Mouse (Mus musculus): ENCODE measurements around the gene Rcan2. TPM values are rescaled to one million over a fixed set of nuclear protein-coding genes. Genes with fewer than 3 reads are reported as not detected.
A peak's percentile ranks its signal among the peaks of the same experiment; 100 is the strongest.

Rcan2 gene
- polyA plus RNA-seq, 1 experiment = not detected

DNA sequence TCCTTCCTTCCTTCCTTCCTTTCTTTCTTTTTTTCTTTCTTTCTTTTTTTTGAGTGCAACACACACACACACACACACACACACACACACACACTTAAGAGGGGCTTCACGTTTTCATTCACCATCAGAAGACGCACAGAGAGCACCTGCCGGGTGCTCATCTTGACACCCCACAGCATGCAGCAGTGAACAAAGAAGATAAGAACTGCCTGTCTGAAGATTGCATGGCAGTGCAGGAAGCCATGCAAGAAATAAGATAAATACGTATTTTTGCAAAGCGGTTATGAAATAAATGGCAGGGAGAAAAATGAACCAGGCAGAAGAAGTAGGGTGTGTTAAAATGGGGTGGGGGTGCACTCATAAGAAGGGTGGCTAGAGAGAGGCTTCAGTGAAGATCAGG lies 116.0 kb downstream of the Rcan2 start:
- WGBS = 63% methylated on average over 5 of the region's 5 CpGs
- Histone ChIP-seq H3K4me3 (ENCODE audit: insufficient read depth, low read depth, low read length) (no peak overlapping the region), H3K4me1 (ENCODE audit: control insufficient read depth, insufficient read depth, low read length) (no peaks in the 10 kb centered on the region), H3K27ac (ENCODE audit: insufficient read depth, low read depth, low read length) (no peak overlapping the region)
- TF ChIP-seq POLR2A (IDR thresholded peaks at IDR 0.05; ENCODE audit: insufficient read depth, low read depth, low read length) (no peak), CTCF (IDR thresholded peaks at IDR 0.05; ENCODE audit: insufficient read depth, low read depth, low read length) (no peak)

DNA sequence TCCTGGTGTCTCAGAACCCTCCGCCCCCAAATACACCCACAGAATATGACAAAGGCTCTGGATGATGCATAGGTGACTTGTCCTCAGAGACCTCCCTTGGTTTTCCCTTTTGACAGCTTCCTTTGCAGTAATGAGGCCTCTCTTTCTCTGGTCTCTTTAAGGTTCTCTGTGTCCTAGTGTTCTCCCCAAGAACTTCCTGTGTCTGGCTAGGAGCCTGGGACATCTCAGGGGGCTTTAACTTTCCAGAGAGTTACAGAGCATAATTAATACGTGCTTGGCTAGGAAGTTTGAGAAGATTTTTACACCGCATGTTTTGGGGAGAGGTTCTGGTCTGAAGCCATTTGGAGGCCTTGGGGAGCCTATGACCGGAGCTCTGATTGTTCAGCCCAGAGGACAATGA lies 128.7 kb downstream of the Rcan2 start:
- no peak overlapping the region for H3K27ac ChIP-seq (ENCODE audit: insufficient read depth, low read depth, low read length)
- H3K4me1 ChIP-seq (ENCODE audit: control insufficient read depth, insufficient read depth, low read length) = peaks cover 3% of the 10 kb centered on the region; the same call in 1 of the 2 replicates
- TF ChIP-seq CTCF (IDR thresholded peaks at IDR 0.05; ENCODE audit: insufficient read depth, low read depth, low read length) (no peak), POLR2A (IDR thresholded peaks at IDR 0.05; ENCODE audit: insufficient read depth, low read depth, low read length) (no peak)
- H3K4me3 ChIP-seq (ENCODE audit: insufficient read depth, low read depth, low read length) = no peak overlapping the region
- 87% methylated on average over 4 of the region's 4 CpGs for WGBS

DNA sequence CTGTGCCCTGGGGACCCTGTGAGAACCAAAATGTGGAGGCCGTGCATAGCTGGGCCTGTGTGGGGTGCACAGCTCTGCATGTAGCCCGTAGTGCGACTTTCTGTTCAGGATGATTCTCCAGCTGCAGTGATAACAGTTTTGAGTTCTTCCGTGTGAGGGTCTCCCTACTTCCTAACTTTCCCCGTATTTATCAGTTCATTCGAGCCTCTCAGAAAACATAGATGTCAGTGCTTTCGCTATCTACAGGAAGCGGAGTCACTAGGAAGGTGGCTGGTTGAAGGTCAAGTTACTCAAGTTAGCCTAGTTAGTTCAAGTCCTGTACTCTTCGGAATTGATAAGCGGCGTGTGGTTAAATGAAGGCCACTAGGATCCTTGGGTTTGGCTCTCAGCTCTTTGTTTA lies 130.6 kb downstream of the Rcan2 start:
- H3K4me1 ChIP-seq (ENCODE audit: control insufficient read depth, insufficient read depth, low read length) = peaks cover 3% of the 10 kb centered on the region; the same call in 1 of the 2 replicates
- TF ChIP-seq CTCF (IDR thresholded peaks at IDR 0.05; ENCODE audit: insufficient read depth, low read depth, low read length) = no peak
- no peak for TF ChIP-seq POLR2A (IDR thresholded peaks at IDR 0.05; ENCODE audit: insufficient read depth, low read depth, low read length)
- H3K4me3 ChIP-seq (ENCODE audit: insufficient read depth, low read depth, low read length) = no peak overlapping the region
- WGBS = 97% methylated on average over 11 of the region's 11 CpGs
- H3K27ac ChIP-seq (ENCODE audit: insufficient read depth, low read depth, low read length) = no peak overlapping the region

- WGBS = 52% methylated on average over 9 of the region's 9 CpGs
- Histone ChIP-seq H3K4me3 (ENCODE audit: insufficient read depth, low read depth, low read length) (no peak overlapping the region), H3K4me1 (ENCODE audit: control insufficient read depth, insufficient read depth, low read length) (peaks cover 3% of the 10 kb centered on the region; the same call in 1 of the 2 replicates), H3K27ac (ENCODE audit: insufficient read depth, low read depth, low read length) (no peak overlapping the region)
- no peak for TF ChIP-seq CTCF (IDR thresholded peaks at IDR 0.05; ENCODE audit: insufficient read depth, low read depth, low read length)
- TF ChIP-seq POLR2A (IDR thresholded peaks at IDR 0.05; ENCODE audit: insufficient read depth, low read depth, low read length) = no peak
Measured at GRCm38 (mm10) chr17:43934056-43934455, 132.9 kb downstream of the Rcan2 start.

DNA sequence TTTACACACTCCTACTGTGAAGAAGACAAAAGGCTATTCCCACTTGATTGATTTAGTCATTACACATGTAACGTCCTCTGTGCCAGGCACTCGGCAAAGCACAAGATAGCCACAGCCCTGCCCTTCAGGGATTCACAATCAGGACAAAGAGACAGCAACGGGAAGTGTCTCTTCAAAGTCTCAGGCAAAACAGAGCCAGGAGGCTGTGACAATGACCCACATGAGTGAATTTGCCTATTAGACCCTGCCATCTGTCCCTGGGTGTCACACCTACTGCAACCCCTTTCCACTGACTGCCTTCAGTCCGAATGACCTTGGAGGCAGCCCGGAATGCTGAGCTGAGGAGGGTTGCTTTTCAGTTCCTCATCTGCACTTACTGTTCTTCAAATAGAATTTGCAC lies 151.1 kb downstream of the Rcan2 start:
- TF ChIP-seq CTCF (IDR thresholded peaks at IDR 0.05; ENCODE audit: insufficient read depth, low read depth, low read length) (no peak), POLR2A (IDR thresholded peaks at IDR 0.05; ENCODE audit: insufficient read depth, low read depth, low read length) (no peak)

DNA sequence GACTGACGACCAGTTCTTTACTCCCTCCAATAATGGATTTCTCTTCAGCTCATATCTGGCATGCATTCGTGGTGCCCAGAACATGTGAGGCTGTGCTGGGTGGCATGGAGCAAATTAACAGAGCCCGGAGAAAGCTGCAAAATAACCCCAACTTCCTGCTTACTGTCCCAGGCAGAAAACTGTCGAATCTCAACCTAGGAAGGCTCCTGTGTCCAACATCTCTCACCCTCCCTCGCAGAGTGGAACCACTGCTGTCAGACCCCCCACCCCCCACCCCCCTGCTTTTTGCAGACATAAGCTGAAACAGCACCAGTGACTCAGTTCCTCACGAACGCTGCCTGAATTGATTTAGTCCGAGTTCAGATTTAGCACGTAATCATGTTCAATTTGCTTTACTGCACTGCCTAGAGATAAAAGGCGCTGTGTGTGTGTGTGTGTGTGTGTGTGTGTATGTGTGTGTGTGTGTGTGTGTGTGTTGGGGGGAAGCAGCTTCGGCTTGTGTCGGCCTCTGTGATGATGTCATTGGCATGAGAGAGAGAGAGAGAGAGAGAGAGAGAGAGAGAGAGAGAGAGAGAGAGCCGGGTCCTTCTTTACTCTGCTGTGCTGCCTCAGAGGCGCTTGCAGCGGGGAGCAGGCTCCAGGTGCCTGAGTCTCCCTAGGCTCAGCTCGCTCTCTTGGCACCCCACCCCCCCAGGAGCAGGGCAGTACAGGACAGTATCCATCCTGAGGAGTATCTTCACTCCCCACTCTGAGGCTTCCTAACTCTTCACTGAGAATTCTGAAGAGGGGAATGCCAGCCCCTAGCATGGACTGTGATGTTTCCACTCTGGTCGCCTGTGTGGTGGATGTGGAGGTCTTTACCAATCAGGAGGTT lies 151.7 kb downstream of the Rcan2 start:
- Histone ChIP-seq H3K4me3 (ENCODE audit: insufficient read depth, low read depth, low read length) (peak overlapping the region; percentile 65), H3K4me1 (ENCODE audit: control insufficient read depth, insufficient read depth, low read length) (peaks cover 9% of the 10 kb centered on the region), H3K27ac (ENCODE audit: insufficient read depth, low read depth, low read length) (peak overlapping the region; percentile 97)
- 4% methylated on average over 16 of the region's 17 CpGs for WGBS
- TF ChIP-seq CTCF (IDR thresholded peaks at IDR 0.05; ENCODE audit: insufficient read depth, low read depth, low read length) (no peak), POLR2A (IDR thresholded peaks at IDR 0.05; ENCODE audit: insufficient read depth, low read depth, low read length) (no peak; the same call in 1 of the 2 replicates)

More for the DNA sequence above, 151.1 kb downstream of the Rcan2 start:
- H3K4me1 ChIP-seq (ENCODE audit: control insufficient read depth, insufficient read depth, low read length) = peaks cover 9% of the 10 kb centered on the region
- peak overlapping the region; percentile 58 for H3K27ac ChIP-seq (ENCODE audit: insufficient read depth, low read depth, low read length)
- H3K4me3 ChIP-seq (ENCODE audit: insufficient read depth, low read depth, low read length) = no peak overlapping the region
- 16% methylated on average over 5 of the region's 5 CpGs for WGBS

DNA sequence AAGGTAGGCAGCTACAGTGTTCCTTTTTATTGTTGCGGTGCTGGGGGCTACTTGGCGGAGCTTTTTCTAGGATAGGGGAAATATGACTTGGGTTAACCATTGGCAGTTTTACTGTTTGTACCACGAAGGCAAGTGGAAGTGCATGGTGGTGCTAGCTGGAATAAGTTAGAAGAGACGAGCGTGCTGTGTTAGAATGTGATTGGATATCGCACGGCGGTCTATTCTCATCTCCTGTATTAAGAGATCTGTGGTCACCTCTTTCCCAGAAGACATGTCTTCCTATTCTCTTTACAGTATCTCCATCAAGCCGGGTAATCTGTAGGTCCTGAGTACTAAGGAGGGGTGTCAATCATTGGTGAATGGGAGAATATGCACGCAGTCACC lies 152.4 kb downstream of the Rcan2 start:
- WGBS = 40% methylated on average over 10 of the region's 10 CpGs
- peaks cover 9% of the 10 kb centered on the region for H3K4me1 ChIP-seq (ENCODE audit: control insufficient read depth, insufficient read depth, low read length)
- no peak for TF ChIP-seq CTCF (IDR thresholded peaks at IDR 0.05; ENCODE audit: insufficient read depth, low read depth, low read length)
- TF ChIP-seq POLR2A (IDR thresholded peaks at IDR 0.05; ENCODE audit: insufficient read depth, low read depth, low read length) = no peak
- H3K4me3 ChIP-seq (ENCODE audit: insufficient read depth, low read depth, low read length) = peak overlapping the region; percentile 65
- H3K27ac ChIP-seq (ENCODE audit: insufficient read depth, low read depth, low read length) = peak overlapping the region; percentile 97

- Histone ChIP-seq H3K27ac (ENCODE audit: insufficient read depth, low read depth, low read length) (no peak overlapping the region), H3K4me1 (ENCODE audit: control insufficient read depth, insufficient read depth, low read length) (no peaks in the 10 kb centered on the region), H3K4me3 (ENCODE audit: insufficient read depth, low read depth, low read length) (no peak overlapping the region)
- TF ChIP-seq POLR2A (IDR thresholded peaks at IDR 0.05; ENCODE audit: insufficient read depth, low read depth, low read length) (no peak), CTCF (IDR thresholded peaks at IDR 0.05; ENCODE audit: insufficient read depth, low read depth, low read length) (no peak)
- 72% methylated on average over 3 of the region's 3 CpGs for WGBS
Measured at GRCm38 (mm10) chr17:43959797-43960196, 158.6 kb downstream of the Rcan2 start.

DNA sequence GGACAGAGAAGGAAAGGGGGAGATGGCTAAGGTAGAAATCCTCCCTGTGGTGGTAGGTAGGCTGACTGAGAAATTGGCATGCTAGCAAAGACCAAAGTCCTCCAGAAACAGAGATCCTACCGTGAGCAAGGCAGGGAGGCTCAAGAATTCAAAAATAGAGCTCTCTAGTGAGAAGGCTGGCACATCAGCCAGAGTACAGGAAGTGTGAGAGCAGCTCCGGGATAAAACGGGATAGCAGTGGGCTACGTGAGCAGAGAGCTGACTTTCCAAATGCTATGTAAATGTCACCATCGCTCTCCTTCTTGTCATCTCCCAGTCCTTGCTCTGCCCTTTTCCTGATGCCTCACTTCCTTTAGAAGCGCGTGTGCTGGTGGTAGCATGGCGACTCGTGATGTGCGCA lies 168.8 kb downstream of the Rcan2 start:
- TF ChIP-seq POLR2A (IDR thresholded peaks at IDR 0.05; ENCODE audit: insufficient read depth, low read depth, low read length) (no peak), CTCF (IDR thresholded peaks at IDR 0.05; ENCODE audit: insufficient read depth, low read depth, low read length) (no peak)
- Histone ChIP-seq H3K4me3 (ENCODE audit: insufficient read depth, low read depth, low read length) (no peak overlapping the region), H3K4me1 (ENCODE audit: control insufficient read depth, insufficient read depth, low read length) (peaks cover 8% of the 10 kb centered on the region), H3K27ac (ENCODE audit: insufficient read depth, low read depth, low read length) (no peak overlapping the region)
- 76% methylated on average over 10 of the region's 10 CpGs for WGBS

Data from olfactory bulb, adult 2 months (tissue).